Mouse (Mus musculus) liver, postnatal 0 days (tissue): ENCODE data around the gene Exoc2. TPM values are rescaled to one million over a fixed set of nuclear protein-coding genes. Genes with fewer than 3 reads are reported as not detected.

Source experiments
- ATAC-seq: fragments of 200-750 bp; cut with Nextera tagmentation; 2 replicates; pipeline ENCODE4 v1.8.0; 2017; ENCODE audit warnings: mild to moderate bottlenecking, moderate library complexity
- DNase-seq: peaks from one replicate; pipeline ENCODE4 v3.0.0-alpha.2; 2016
- H3K27ac ChIP-seq: fragments of 300-500 bp; sonication (generic); 2 replicates; pipeline ENCODE4 v1.5.1; 2014; ENCODE audit warnings: antibody characterized with exemption, moderate library complexity, mild to moderate bottlenecking, low read depth
- H3K27me3 ChIP-seq: fragments of 300-500 bp; sonication (generic); 2 replicates; pipeline ENCODE4 v1.6.1; 2014; ENCODE audit warnings: low read length, control low read depth, mixed read lengths; ENCODE audit not compliant: insufficient read depth
- H3K36me3 ChIP-seq: fragments of 300-500 bp; sonication (generic); replicated peaks from 2 replicates; pipeline ENCODE4 v1.6.1; 2014; ENCODE audit warnings: mild to moderate bottlenecking, control low read depth, low read length, moderate library complexity, mixed read lengths; ENCODE audit not compliant: insufficient read depth
- H3K4me1 ChIP-seq: fragments of 300-500 bp; sonication (generic); 2 replicates; pipeline ENCODE4 v1.6.1; 2014; ENCODE audit warnings: antibody characterized with exemption, mild to moderate bottlenecking, control low read depth; ENCODE audit not compliant: insufficient read depth
- H3K4me2 ChIP-seq: fragments of 300-500 bp; sonication (generic); 2 replicates; pipeline ENCODE4 v1.6.1; 2014; ENCODE audit warnings: low read depth, mild to moderate bottlenecking, low read length, moderate library complexity, mixed read lengths
- H3K4me3 ChIP-seq: fragments of 300-500 bp; sonication (generic); 2 replicates; pipeline ENCODE4 v1.5.1; 2014; ENCODE audit warnings: low read depth, low read length
- H3K9ac ChIP-seq: fragments of 300-500 bp; sonication (generic); replicated peaks from 2 replicates; pipeline ENCODE4 v1.6.1; 2014; ENCODE audit warnings: mild to moderate bottlenecking, moderate library complexity
- H3K9me3 ChIP-seq: fragments of 300-500 bp; sonication (generic); 2 replicates; pipeline ENCODE4 v1.6.1; 2016; ENCODE audit warnings: mild to moderate bottlenecking, control low read depth, low read length, mixed read lengths
- CTCF ChIP-seq: sonication (generic); IDR thresholded peaks from 2 replicates; pipeline ENCODE4 v1.5.1; 2016; ENCODE audit warnings: antibody characterized with exemption, low read depth
- EP300 ChIP-seq: IDR thresholded peaks from 2 replicates; pipeline ENCODE4 v1.6.1; 2016; ENCODE audit warnings: antibody characterized with exemption, low read depth, mild to moderate bottlenecking
- WGBS: fragments of 180-500 bp; shearing (Covaris S2); extraction: QIAGEN DNeasy Blood & Tissue Kit; methylation state at CpG from one replicate; pipeline ENCODE4 v1.1.7; 2014; ENCODE audit not compliant: insufficient replicate concordance; 5-methylcytosine and 5-hydroxymethylcytosine counted together
- polyA plus RNA-seq: library from polyadenylated mRNA; unstranded; fragments of >200 nt; fragmentation: Nextera tagmentation; extraction: Ambion mirVana; gene quantifications from 2 replicates; pipeline ENCODE4 v1.2.1, GENCODE M21; 2015

Exoc2 gene
- polyA plus RNA-seq, 1 experiment from 2014 or later: 8.1 TPM

- peak; percentile 33 for DNase-seq
- Histone ChIP-seq H3K27ac (no peak overlapping the region), H3K4me3 (no peak overlapping the region), H3K36me3 (no peaks in the 10 kb centered on the region; the same call in 1 of the 2 replicates), H3K9ac (no peak overlapping the region), H3K4me2 (no peak overlapping the region), H3K9me3 (no peaks in the 10 kb centered on the region), H3K27me3 (no peaks in the 10 kb centered on the region), H3K4me1 (0 out of 2 replicates have a peak, but pooled peaks cover 6% of the 10 kb centered on the region)
- 75% methylated on average over 15 of the region's 15 CpGs for WGBS
- peak; percentile 31; the same call in 1 of the 2 replicates for ATAC-seq
- TF ChIP-seq CTCF: no peak
Observed at GRCm38 (mm10) chr13:30947129-30947528, 26.8 kb downstream of the Exoc2 start.

- ATAC-seq (no peak), DNase-seq (no peak)
- Histone ChIP-seq H3K36me3 (no peaks in the 10 kb centered on the region; the same call in 1 of the 2 replicates), H3K9me3 (no peaks in the 10 kb centered on the region), H3K27me3 (no peaks in the 10 kb centered on the region), H3K4me2 (no peak overlapping the region), H3K9ac (no peak overlapping the region), H3K4me1 (0 out of 2 replicates have a peak, but pooled peaks cover 6% of the 10 kb centered on the region), H3K27ac (no peak overlapping the region), H3K4me3 (no peak overlapping the region)
- no peak for TF ChIP-seq EP300
Observed at GRCm38 (mm10) chr13:30945788-30946187, 28.1 kb downstream of the Exoc2 start.

- H3K9me3 ChIP-seq: no peaks in the 10 kb centered on the region
- no peak for TF ChIP-seq EP300
- TF ChIP-seq CTCF: no peak
- H3K4me1 ChIP-seq: no peaks in the 10 kb centered on the region
- H3K27ac ChIP-seq: no peak overlapping the region
- DNase-seq (no peak), ATAC-seq (no peak)
- no peak overlapping the region for H3K4me3 ChIP-seq
- peaks cover 14% of the 10 kb centered on the region for H3K36me3 ChIP-seq
- no peaks in the 10 kb centered on the region for H3K27me3 ChIP-seq
- no peak overlapping the region for H3K9ac ChIP-seq
- WGBS: 74% methylated on average over 6 of the region's 6 CpGs
- no peak overlapping the region for H3K4me2 ChIP-seq
Observed at GRCm38 (mm10) chr13:30932972-30933371, 40.9 kb downstream of the Exoc2 start.

- DNase-seq (no peak), ATAC-seq (peak; percentile 48; the same call in 1 of the 2 replicates)
- WGBS: 65% methylated on average over 4 of the region's 4 CpGs
Observed at GRCm38 (mm10) chr13:30931613-30932012, 42.3 kb downstream of the Exoc2 start.

GRCm38 (mm10) chr13:30929119-30929518, 44.8 kb downstream of the Exoc2 start:
- no peak overlapping the region for H3K27ac ChIP-seq
- ATAC-seq: no peak

More at GRCm38 (mm10) chr13:30931613-30932012, 42.3 kb downstream of the Exoc2 start:
- H3K4me3 ChIP-seq: no peak overlapping the region
- no peak for TF ChIP-seq EP300
- no peak for TF ChIP-seq CTCF
- H3K4me1 ChIP-seq: no peaks in the 10 kb centered on the region
- no peaks in the 10 kb centered on the region for H3K27me3 ChIP-seq
- H3K27ac ChIP-seq: no peak overlapping the region
- no peak overlapping the region for H3K4me2 ChIP-seq
- H3K36me3 ChIP-seq: peaks cover 9% of the 10 kb centered on the region
- H3K9ac ChIP-seq: no peak overlapping the region
- no peaks in the 10 kb centered on the region for H3K9me3 ChIP-seq

GRCm38 (mm10) chr13:30924269-30924668, 49.6 kb downstream of the Exoc2 start:
- Histone ChIP-seq H3K9ac (no peak overlapping the region), H3K27me3 (no peaks in the 10 kb centered on the region), H3K4me1 (no peaks in the 10 kb centered on the region), H3K9me3 (no peaks in the 10 kb centered on the region), H3K36me3 (peaks cover 10% of the 10 kb centered on the region; the same call in 1 of the 2 replicates), H3K27ac (no peak overlapping the region), H3K4me2 (no peak overlapping the region), H3K4me3 (no peak overlapping the region)
- ATAC-seq (peak; percentile 29; the same call in 1 of the 2 replicates), DNase-seq (no peak)
- 59% methylated on average over 6 of the region's 6 CpGs for WGBS
- no peak for TF ChIP-seq CTCF
- TF ChIP-seq EP300: no peak

More at GRCm38 (mm10) chr13:30929119-30929518, 44.8 kb downstream of the Exoc2 start:
- no peak overlapping the region for H3K4me2 ChIP-seq
- H3K36me3 ChIP-seq: peaks cover 11% of the 10 kb centered on the region
- 66% methylated on average over 2 of the region's 2 CpGs for WGBS
- no peak overlapping the region for H3K9ac ChIP-seq
- H3K4me1 ChIP-seq: no peaks in the 10 kb centered on the region
- no peaks in the 10 kb centered on the region for H3K9me3 ChIP-seq
- H3K27me3 ChIP-seq: no peaks in the 10 kb centered on the region
- no peak for DNase-seq
- no peak for TF ChIP-seq CTCF
- no peak overlapping the region for H3K4me3 ChIP-seq

GRCm38 (mm10) chr13:30921914-30922313, 52.0 kb downstream of the Exoc2 start:
- WGBS: 80% methylated on average over 4 of the region's 4 CpGs
- H3K36me3 ChIP-seq: peaks cover 10% of the 10 kb centered on the region; the same call in 1 of the 2 replicates

More at GRCm38 (mm10) chr13:30921914-30922313, 52.0 kb downstream of the Exoc2 start:
- no peak for TF ChIP-seq EP300
- no peak for TF ChIP-seq CTCF
- H3K4me1 ChIP-seq: no peaks in the 10 kb centered on the region
- H3K27ac ChIP-seq: no peak overlapping the region
- H3K4me3 ChIP-seq: no peak overlapping the region
- ATAC-seq: no peak
- no peak overlapping the region for H3K9ac ChIP-seq
- DNase-seq: no peak
- H3K4me2 ChIP-seq: no peak overlapping the region
- H3K27me3 ChIP-seq: no peaks in the 10 kb centered on the region
- no peaks in the 10 kb centered on the region for H3K9me3 ChIP-seq
